Mouse (Mus musculus) MEL (cell line): ENCODE measurements around the gene Nsl1. TPM values are rescaled to one million over a fixed set of nuclear protein-coding genes. Genes with fewer than 3 reads are reported as not detected.

Source experiments
- DNase-seq: peaks from one replicate; pipeline ENCODE4 v3.0.0; 2011; ENCODE audit warnings: low read depth, low spot score
- H3K27ac ChIP-seq: 2 replicates; pipeline ENCODE4 v1.5.1; 2012; ENCODE audit warnings: low read depth, mild to moderate bottlenecking, control low read depth, low read length, moderate library complexity; ENCODE audit not compliant: control insufficient read depth
- H3K27me3 ChIP-seq, 2 experiments: fragments of 150-350 bp in 1 of 2; sonication (generic) in 1 of 2; 2 replicates each; pipeline ENCODE4 v1.6.1; 2012; ENCODE audit warnings: low read length in 2 of 2, mild to moderate bottlenecking in 2 of 2, improper control_type of control experiment in 1 of 2, moderate library complexity in 1 of 2; ENCODE audit not compliant: insufficient read depth in 2 of 2, control insufficient read depth in 1 of 2
- H3K36me3 ChIP-seq, 2 experiments: 2 replicates each; pipeline ENCODE4 v1.6.1; 2012 to 2014; ENCODE audit warnings: low read length in 2 of 2, improper control_type of control experiment in 1 of 2, inconsistent platforms in 1 of 2, mild to moderate bottlenecking in 1 of 2; ENCODE audit not compliant: insufficient read depth in 2 of 2, control insufficient read depth in 1 of 2
- H3K4me1 ChIP-seq, 2 experiments: fragments of 150-350 bp in 1 of 2; sonication (generic) in 1 of 2; 2 replicates each; pipeline ENCODE4 v1.6.1; 2012; ENCODE audit warnings: low read length in 2 of 2, improper control_type of control experiment in 1 of 2, mild to moderate bottlenecking in 1 of 2; ENCODE audit not compliant: insufficient read depth in 2 of 2, control insufficient read depth in 1 of 2
- H3K4me3 ChIP-seq, 2 experiments: fragments of 150-350 bp in 1 of 2; sonication (generic) in 1 of 2; 2 replicates each; pipeline ENCODE4 v1.5.1; 2012; ENCODE audit warnings: low read depth in 2 of 2, low read length in 2 of 2, mild to moderate bottlenecking in 2 of 2, moderate library complexity in 2 of 2, control low read depth in 1 of 2, improper control_type of control experiment in 1 of 2; ENCODE audit not compliant: control insufficient read depth in 1 of 2, insufficient read depth in 1 of 2
- H3K79me2 ChIP-seq: 2 replicates; pipeline ENCODE4 v1.6.1; 2012; ENCODE audit warnings: mild to moderate bottlenecking, low read length, moderate library complexity; ENCODE audit not compliant: control insufficient read depth, poor library complexity, insufficient read depth
- H3K9ac ChIP-seq: 2 replicates; pipeline ENCODE4 v1.6.1; 2012; ENCODE audit warnings: low read depth, mild to moderate bottlenecking, control low read depth, low read length, moderate library complexity; ENCODE audit not compliant: control insufficient read depth, poor library complexity, severe bottlenecking
- H3K9me3 ChIP-seq: fragments of 150-350 bp; sonication (generic); replicated peaks from 2 replicates; pipeline ENCODE4 v1.6.1; 2012; ENCODE audit warnings: mild to moderate bottlenecking, low read length, improper control_type of control experiment, moderate library complexity; ENCODE audit not compliant: insufficient read depth
- BHLHE40 ChIP-seq: IDR thresholded peaks from 2 replicates; pipeline ENCODE4 v1.6.1; 2012; ENCODE audit warnings: low read depth, mild to moderate bottlenecking, inconsistent platforms, low read length, improper control_type of control experiment, borderline replicate concordance
- CHD2 ChIP-seq: IDR thresholded peaks from 2 replicates; pipeline ENCODE4 v1.6.1; 2011; ENCODE audit warnings: low read length, improper control_type of control experiment
- ELF1 ChIP-seq: IDR thresholded peaks from 2 replicates; pipeline ENCODE4 v1.6.1; 2014; ENCODE audit warnings: low read depth, mild to moderate bottlenecking, inconsistent platforms, low read length, improper control_type of control experiment, moderate library complexity
- EP300 ChIP-seq, 2 experiments: IDR thresholded peaks; 2 replicates each; pipeline ENCODE4 v1.6.1; 2011; ENCODE audit warnings: improper control_type of control experiment in 2 of 2, low read length in 2 of 2, low read depth in 1 of 2, mild to moderate bottlenecking in 1 of 2
- ETS1 ChIP-seq: IDR thresholded peaks from 2 replicates; pipeline ENCODE4 v1.6.1; 2012; ENCODE audit warnings: low read depth, mild to moderate bottlenecking, inconsistent platforms, low read length, improper control_type of control experiment, moderate library complexity
- GABPA ChIP-seq: IDR thresholded peaks from 2 replicates; pipeline ENCODE4 v1.6.1; 2012; ENCODE audit warnings: low read depth, mild to moderate bottlenecking, inconsistent platforms, low read length, improper control_type of control experiment, moderate library complexity
- GATA1 ChIP-seq: IDR thresholded peaks from 2 replicates; pipeline ENCODE4 v1.6.1; 2011; ENCODE audit warnings: low read depth, low read length, improper control_type of control experiment
- HCFC1 ChIP-seq: IDR thresholded peaks from 2 replicates; pipeline ENCODE4 v1.6.1; 2012; ENCODE audit warnings: low read depth, mild to moderate bottlenecking, inconsistent platforms, low read length, improper control_type of control experiment, moderate library complexity
- JUND ChIP-seq: IDR thresholded peaks from 2 replicates; pipeline ENCODE4 v1.6.1; 2011; ENCODE audit warnings: low read depth, mild to moderate bottlenecking, improper control_type of control experiment, low read length
- KAT2A ChIP-seq: conservative IDR thresholded peaks from 2 replicates; pipeline ENCODE4 v1.6.1; 2012; ENCODE audit warnings: low read depth, low read length, improper control_type of control experiment, inconsistent platforms
- MAFK ChIP-seq: IDR thresholded peaks from 2 replicates; pipeline ENCODE4 v1.6.1; 2011; ENCODE audit warnings: low read depth, mild to moderate bottlenecking, low read length, improper control_type of control experiment, borderline replicate concordance
- MAX ChIP-seq: IDR thresholded peaks from 2 replicates; pipeline ENCODE4 v1.6.1; 2011; ENCODE audit warnings: low read length, improper control_type of control experiment
- MAZ ChIP-seq: IDR thresholded peaks from 2 replicates; pipeline ENCODE4 v1.6.1; 2012; ENCODE audit warnings: low read depth, mild to moderate bottlenecking, inconsistent platforms, low read length, improper control_type of control experiment
- MEF2A ChIP-seq: IDR thresholded peaks from 2 replicates; pipeline ENCODE4 v1.6.1; 2014; ENCODE audit warnings: low read depth, mild to moderate bottlenecking, inconsistent platforms, low read length, improper control_type of control experiment; ENCODE audit not compliant: poor library complexity, insufficient replicate concordance, severe bottlenecking; ENCODE audit errors: extremely low read depth
- MYB ChIP-seq: IDR thresholded peaks from 2 replicates; pipeline ENCODE4 v1.6.1; 2011; ENCODE audit warnings: mild to moderate bottlenecking, low read depth, low read length, improper control_type of control experiment
- NELFE ChIP-seq: IDR thresholded peaks from 2 replicates; pipeline ENCODE4 v1.6.1; 2011; ENCODE audit warnings: low read depth, low read length, improper control_type of control experiment
- NRF1 ChIP-seq: IDR thresholded peaks from 2 replicates; pipeline ENCODE4 v1.6.1; 2014; ENCODE audit warnings: low read depth, mild to moderate bottlenecking, inconsistent platforms, low read length, improper control_type of control experiment, moderate library complexity; ENCODE audit not compliant: poor library complexity, insufficient read depth, severe bottlenecking
- POLR2A ChIP-seq, 2 experiments: IDR thresholded peaks; 2 replicates each; pipeline ENCODE4 v1.6.1; 2011 to 2012; ENCODE audit warnings: low read length in 2 of 2, mild to moderate bottlenecking in 2 of 2, control low read depth in 1 of 2, improper control_type of control experiment in 1 of 2, low read depth in 1 of 2, moderate library complexity in 1 of 2; ENCODE audit not compliant: control insufficient read depth in 1 of 2, insufficient read depth in 1 of 2, poor library complexity in 1 of 2
- POLR2AphosphoS5 ChIP-seq: IDR thresholded peaks from 2 replicates; pipeline ENCODE4 v1.6.1; 2012; ENCODE audit warnings: low read depth, borderline replicate concordance, mild to moderate bottlenecking, inconsistent platforms, low read length, moderate library complexity, mixed read lengths
- RAD21 ChIP-seq: IDR thresholded peaks from 2 replicates; pipeline ENCODE4 v1.6.1; 2011; ENCODE audit warnings: mild to moderate bottlenecking, low read depth, low read length, improper control_type of control experiment
- RCOR1 ChIP-seq: IDR thresholded peaks from 2 replicates; pipeline ENCODE4 v1.6.1; 2012; ENCODE audit warnings: low read depth, mild to moderate bottlenecking, inconsistent platforms, low read length, improper control_type of control experiment
- SIN3A ChIP-seq: IDR thresholded peaks from 2 replicates; pipeline ENCODE4 v1.6.1; 2012; ENCODE audit warnings: low read length, improper control_type of control experiment, inconsistent platforms
- TAL1 ChIP-seq: IDR thresholded peaks from 2 replicates; pipeline ENCODE4 v1.6.1; 2012; ENCODE audit warnings: mild to moderate bottlenecking, inconsistent platforms, low read length, moderate library complexity, mixed read lengths
- UBTF ChIP-seq: IDR thresholded peaks from 2 replicates; pipeline ENCODE4 v1.6.1; 2012; ENCODE audit warnings: low read depth, mild to moderate bottlenecking, inconsistent platforms, low read length, improper control_type of control experiment, moderate library complexity, borderline replicate concordance; ENCODE audit not compliant: insufficient read depth
- USF1 ChIP-seq: IDR thresholded peaks from 2 replicates; pipeline ENCODE4 v1.6.1; 2014; ENCODE audit warnings: low read depth, mild to moderate bottlenecking, inconsistent platforms, low read length, improper control_type of control experiment, moderate library complexity
- USF2 ChIP-seq, 2 experiments: IDR thresholded peaks; 2 replicates each; pipeline ENCODE4 v1.6.1; 2011 to 2012; ENCODE audit warnings: improper control_type of control experiment in 2 of 2, low read length in 2 of 2, borderline replicate concordance in 1 of 2, inconsistent platforms in 1 of 2, low read depth in 1 of 2, mild to moderate bottlenecking in 1 of 2; ENCODE audit not compliant: insufficient read depth in 1 of 2
- ZC3H11A ChIP-seq: IDR thresholded peaks from 2 replicates; pipeline ENCODE4 v1.6.1; 2012; ENCODE audit warnings: low read depth, mild to moderate bottlenecking, inconsistent platforms, low read length, improper control_type of control experiment
- ZKSCAN1 ChIP-seq: IDR thresholded peaks from 2 replicates; pipeline ENCODE4 v1.6.1; 2012; ENCODE audit warnings: low read depth, mild to moderate bottlenecking, inconsistent platforms, low read length, improper control_type of control experiment, moderate library complexity
- ZNF384 ChIP-seq: IDR thresholded peaks from 2 replicates; pipeline ENCODE4 v1.6.1; 2012; ENCODE audit warnings: low read depth, mild to moderate bottlenecking, inconsistent platforms, low read length, improper control_type of control experiment
- polyA plus RNA-seq, 2 experiments: library from polyadenylated mRNA; stranded (reverse) in 1 of 2; unstranded in 1 of 2; fragments of >175 nt in 1 of 2; fragments of >200 nt in 1 of 2; gene quantifications; 2 replicates each; pipeline versions ENCODE4 v1.2.1 to v1.2.4; 2012; ENCODE audit warnings: low replicate concordance in 2 of 2, low read depth in 1 of 2; ENCODE audit not compliant: insufficient read length in 2 of 2, insufficient read depth in 1 of 2, missing spikeins in 1 of 2
- total RNA-seq: library from RNA; depleted of rRNA; stranded (reverse); fragments of 300-350 nt; gene quantifications from 2 replicates; pipeline ENCODE4 v1.2.3, GENCODE M21; 2012

The Nsl1 gene
- total and polyA plus RNA-seq, 3 experiments: 24.2 to 41.9 TPM; not detected in 1

GRCm38 (mm10) chr1:191122744-191123143 is 59.9 kb downstream of the Nsl1 start (continued):
- TF ChIP-seq RCOR1: no peak; the same call in 1 of the 2 replicates
- no peak for TF ChIP-seq BHLHE40
- TF ChIP-seq EP300 (IDR thresholded peaks at IDR 0.05; ENCODE audit: low read depth in 1 of 2, low read length in 2 of 2): no peak; a peak in 2 of 4 replicates
- TF ChIP-seq MAZ: no peak
- TF ChIP-seq TAL1: no peak
- TF ChIP-seq RAD21: no peak
- no peak for TF ChIP-seq POLR2A (IDR thresholded peaks at IDR 0.05; ENCODE audit: control insufficient read depth in 1 of 2, insufficient read depth in 1 of 2, low read depth in 1 of 2, low read length in 2 of 2, poor library complexity in 1 of 2)
- TF ChIP-seq CHD2: no peak
- TF ChIP-seq JUND: no peak
- TF ChIP-seq USF2 (IDR thresholded peaks at IDR 0.05; ENCODE audit: borderline replicate concordance in 1 of 2, insufficient read depth in 1 of 2, low read depth in 1 of 2, low read length in 2 of 2): no peak
- TF ChIP-seq USF1: no peak
- TF ChIP-seq UBTF: no peak
- TF ChIP-seq POLR2AphosphoS5: no peak
- TF ChIP-seq MEF2A: no peak
- no peak for TF ChIP-seq NELFE
- no peak for TF ChIP-seq NRF1
- TF ChIP-seq KAT2A: no peak
- no peak for TF ChIP-seq ZC3H11A
- TF ChIP-seq GABPA: no peak
- TF ChIP-seq ETS1: 0 out of 2 replicates have a peak, but pooled peaks have one; percentile 48
- no peak for TF ChIP-seq ZKSCAN1
- TF ChIP-seq, all 39 proteins: peak for 7

GRCm38 (mm10) chr1:191123696-191124095 is 60.9 kb downstream of the Nsl1 start:
- Histone ChIP-seq H3K27ac (no peak overlapping the region), H3K9me3 (no peaks in the 10 kb centered on the region), H3K9ac (no peak overlapping the region), H3K36me3 (peaks cover 0 to 13% of the 10 kb centered on the region in 2 experiments; a peak in 2 of 4 replicates), H3K27me3 (no peaks in the 10 kb centered on the region), H3K4me1 (peaks cover 4 to 32% of the 10 kb centered on the region in 2 experiments), H3K4me3 (no peak overlapping the region), H3K79me2 (no peaks in the 10 kb centered on the region)
- TF ChIP-seq MAX: no peak
- TF ChIP-seq MEF2A: no peak
- no peak for TF ChIP-seq JUND
- TF ChIP-seq TAL1: no peak
- no peak for TF ChIP-seq ZC3H11A
- TF ChIP-seq RAD21: no peak
- no peak for TF ChIP-seq ZNF384
- no peak for TF ChIP-seq BHLHE40
- no peak for TF ChIP-seq NRF1
- TF ChIP-seq SIN3A: no peak
- no peak for TF ChIP-seq UBTF
- TF ChIP-seq CHD2: no peak
- TF ChIP-seq GATA1: no peak
- TF ChIP-seq MAFK: no peak
- TF ChIP-seq POLR2A (IDR thresholded peaks at IDR 0.05; ENCODE audit: control insufficient read depth in 1 of 2, insufficient read depth in 1 of 2, low read depth in 1 of 2, low read length in 2 of 2, poor library complexity in 1 of 2): no peak
- TF ChIP-seq MYB: no peak
- no peak for TF ChIP-seq HCFC1
- TF ChIP-seq ELF1: no peak
- DNase-seq: no peak
